Mouse (Mus musculus) c-Kit-positive CD71-positive TER-119-positive erythroid progenitor cells, embryonic 14.5 days (primary cell): ENCODE measurements around the gene Camp.
"Not testable (repeated sequence)": the region's sequence is repeated elsewhere in the genome, so short reads cannot be mapped to it uniquely, and the experiment has no call there.

Source experiments
- DNase-seq: peaks from one replicate; pipeline ENCODE4 v3.0.0-alpha.2; 2013; ENCODE audit warnings: low spot score

Gene Camp

DNA sequence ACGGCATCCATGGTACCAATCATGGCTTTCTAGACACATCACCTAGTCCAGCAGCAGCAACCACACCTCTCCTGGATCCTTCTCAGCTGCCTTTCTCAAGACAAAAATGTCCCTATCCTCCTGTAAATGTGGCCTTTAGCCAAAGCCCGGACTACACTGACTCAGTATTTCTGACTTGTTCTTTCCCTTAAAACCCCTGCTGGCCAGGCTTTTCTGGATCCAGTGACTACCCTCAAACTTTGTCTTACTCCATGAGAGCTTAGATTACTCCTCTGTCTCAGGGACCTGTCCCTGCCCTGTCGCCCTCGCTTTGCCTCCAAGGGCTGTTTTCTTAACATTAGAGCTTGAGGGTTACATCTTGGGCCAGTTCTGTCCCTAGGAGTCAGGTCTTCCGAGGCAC is 682 bp upstream of the Camp start:
- DNase-seq, result no peak

DNA sequence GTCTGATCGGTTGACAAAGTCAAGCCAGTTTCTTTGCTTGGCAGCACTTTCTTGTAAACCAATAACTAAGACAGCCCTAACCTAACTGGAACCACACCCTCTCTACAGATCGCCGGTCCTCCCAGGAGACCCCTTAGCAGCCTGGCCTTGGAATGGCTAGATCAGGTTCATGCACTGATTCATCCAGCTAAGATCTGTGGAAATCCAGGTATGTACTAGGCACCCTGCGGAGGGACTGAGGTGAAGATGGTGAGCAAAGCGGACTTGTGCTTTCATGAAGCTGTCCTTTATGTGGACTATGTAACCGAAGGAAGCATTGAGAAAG is 16.4 kb downstream of the Camp start:
- no peak for DNase-seq

DNA sequence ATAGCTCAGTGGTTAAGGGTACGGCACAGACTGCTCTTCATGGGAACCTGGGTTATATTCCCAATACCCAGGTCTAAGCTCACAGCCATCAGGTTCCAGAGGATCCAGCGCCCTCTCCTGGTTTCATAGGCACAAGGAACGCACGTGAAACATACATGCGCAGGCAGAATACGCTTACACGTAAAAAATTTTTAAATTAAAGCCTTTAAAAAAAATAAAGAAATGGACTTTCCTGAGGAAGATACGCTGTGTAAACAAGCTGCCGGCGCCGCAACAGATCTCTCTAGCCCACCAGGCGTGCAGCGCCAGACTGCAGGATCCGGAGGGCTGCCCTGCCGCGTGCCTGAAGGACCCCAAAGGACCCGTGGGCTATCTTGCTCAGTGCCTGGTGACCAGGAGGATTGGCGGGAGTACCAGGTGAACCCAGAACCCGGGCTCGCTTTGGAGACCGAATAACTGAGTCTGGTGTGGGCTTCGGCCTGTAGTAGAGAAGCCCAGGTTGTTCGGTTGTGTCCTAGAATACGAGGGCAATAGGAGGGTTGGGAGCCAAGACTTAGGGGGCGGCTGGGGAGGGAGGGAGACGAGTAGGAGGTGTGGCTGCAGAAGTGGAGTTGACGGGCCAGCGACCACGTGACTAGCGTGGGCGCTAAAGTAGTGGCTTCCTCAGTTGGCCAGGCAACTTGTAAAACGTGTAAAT is 16.9 kb downstream of the Camp start, which contains the start of gene Nme6:
Gene Nme6 (plus strand): TSS at position 359 of the 697 bp plus-strand sequence.
- DNase-seq, result peak; percentile 84

DNA sequence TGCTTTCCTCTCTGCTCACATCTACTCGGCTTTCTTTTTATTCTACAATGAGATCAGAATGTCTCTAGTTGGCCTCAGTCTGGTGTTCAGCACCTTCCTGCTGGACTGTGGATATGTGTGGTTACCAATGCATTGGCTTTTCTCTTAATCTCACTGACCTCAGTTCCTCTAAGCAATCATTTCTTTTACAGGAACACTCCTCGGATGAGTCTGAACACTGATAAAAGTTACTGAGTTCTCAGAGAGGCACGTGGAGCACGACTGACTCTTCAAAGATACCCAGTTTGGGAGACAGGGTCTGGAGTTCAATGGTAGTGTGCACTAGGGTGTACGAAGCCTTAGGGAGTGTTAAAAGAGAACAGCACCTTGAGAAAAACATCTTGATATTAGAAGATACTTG is 23.2 kb downstream of the Camp start:
- DNase-seq, result no peak

DNA sequence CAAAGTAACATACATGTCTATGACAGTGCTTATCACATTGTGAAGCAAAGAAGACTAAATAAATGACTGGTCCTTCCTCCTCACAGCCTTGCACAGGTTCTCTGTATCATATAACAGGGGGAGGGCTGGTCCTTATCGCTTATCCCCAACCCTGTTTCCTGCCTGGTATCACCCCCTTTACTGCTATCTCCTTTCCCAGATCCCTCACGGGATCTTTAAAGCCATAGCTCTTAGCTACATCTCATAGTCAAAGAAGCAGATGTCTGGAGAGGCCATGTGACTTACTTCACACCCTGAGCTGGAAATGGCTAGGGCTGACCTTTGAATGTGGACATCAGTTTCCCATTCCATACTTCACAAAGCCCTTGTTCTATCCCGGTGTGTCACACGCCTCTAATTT is 23.7 kb downstream of the Camp start:
- peak; percentile 42 for DNase-seq

DNA sequence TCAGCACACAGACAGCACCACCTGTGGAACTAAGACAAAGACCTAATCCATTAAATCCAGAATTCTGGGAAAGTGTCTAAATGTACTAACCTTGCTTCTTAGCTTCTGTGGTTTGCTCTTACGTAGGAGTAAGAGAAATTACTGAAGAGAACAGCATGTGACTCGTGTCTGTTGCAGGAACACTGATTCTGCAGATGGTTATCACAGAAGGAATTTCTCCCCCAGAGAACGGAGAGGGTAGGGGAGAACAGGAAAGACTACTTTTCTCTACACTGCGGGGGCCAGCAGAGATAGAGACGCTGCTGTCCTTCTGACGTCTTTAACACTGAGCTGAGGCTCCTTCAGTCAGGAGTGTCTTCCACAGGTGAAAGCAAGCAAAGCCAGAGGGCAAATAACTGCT is 33.1 kb downstream of the Camp start:
- no peak for DNase-seq

DNA sequence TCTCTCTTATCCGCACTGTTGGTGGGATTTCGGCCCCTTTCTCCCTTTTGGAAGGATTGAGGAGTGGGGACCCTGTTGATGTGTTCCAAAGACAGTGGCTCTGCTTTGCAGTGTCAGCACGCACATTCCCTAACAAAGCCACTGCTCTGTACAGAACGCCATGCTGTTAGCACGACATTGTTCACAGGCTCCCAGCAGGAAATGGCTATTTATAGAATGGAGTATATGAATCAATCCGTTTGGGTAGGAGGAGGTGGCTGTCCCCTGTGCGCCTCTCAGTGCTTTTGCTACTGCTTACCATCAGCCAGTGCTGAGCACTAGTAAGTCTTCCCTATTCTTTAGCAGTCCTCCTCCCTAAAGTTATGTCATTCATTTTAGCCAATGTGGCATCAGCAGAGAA is 36.0 kb downstream of the Camp start:
- DNase-seq, result no peak

DNA sequence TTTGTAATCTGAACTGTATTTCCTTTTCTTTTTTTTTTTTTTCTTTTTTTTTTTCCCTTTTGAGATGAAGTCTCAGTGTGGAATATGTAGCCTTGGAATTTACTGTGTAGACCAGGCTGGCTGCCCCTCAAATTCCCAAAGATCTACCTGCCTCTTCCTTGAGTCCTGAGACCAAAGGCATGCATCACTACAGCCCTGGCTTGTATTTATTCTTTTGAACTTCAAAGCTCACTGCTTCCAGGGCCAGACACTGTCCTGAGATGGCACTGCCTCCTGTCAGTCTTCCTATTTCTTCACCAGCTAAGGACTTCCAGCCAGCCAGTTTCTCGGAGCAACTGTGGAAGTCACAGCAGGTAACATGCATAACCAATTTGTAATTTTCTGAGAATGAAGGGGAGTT is 37.4 kb downstream of the Camp start, which contains the start of gene Spink8:
Gene Spink8 (plus strand): TSS at position 301 of the 400 bp plus-strand sequence.
- no peak for DNase-seq

DNA sequence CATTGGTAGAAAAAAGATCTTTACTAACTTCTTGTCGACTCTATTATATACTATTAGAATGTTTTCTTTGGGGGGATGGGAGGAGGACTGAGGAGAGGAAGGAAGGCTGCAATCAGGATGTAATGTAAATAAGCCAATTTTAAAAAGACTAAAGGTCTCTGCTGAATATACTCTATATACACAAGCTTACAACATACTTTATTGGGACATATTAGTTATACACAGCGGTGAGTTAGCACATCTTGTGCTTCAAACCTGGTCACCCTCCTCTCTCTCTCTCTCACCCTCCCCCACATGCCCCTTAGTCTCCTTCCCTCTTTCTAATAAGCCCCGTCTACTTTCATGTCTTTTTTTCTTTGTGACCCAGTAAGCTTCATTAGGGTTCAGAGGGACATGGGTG is 41.5 kb downstream of the Camp start:
- DNase-seq, result no peak

DNA sequence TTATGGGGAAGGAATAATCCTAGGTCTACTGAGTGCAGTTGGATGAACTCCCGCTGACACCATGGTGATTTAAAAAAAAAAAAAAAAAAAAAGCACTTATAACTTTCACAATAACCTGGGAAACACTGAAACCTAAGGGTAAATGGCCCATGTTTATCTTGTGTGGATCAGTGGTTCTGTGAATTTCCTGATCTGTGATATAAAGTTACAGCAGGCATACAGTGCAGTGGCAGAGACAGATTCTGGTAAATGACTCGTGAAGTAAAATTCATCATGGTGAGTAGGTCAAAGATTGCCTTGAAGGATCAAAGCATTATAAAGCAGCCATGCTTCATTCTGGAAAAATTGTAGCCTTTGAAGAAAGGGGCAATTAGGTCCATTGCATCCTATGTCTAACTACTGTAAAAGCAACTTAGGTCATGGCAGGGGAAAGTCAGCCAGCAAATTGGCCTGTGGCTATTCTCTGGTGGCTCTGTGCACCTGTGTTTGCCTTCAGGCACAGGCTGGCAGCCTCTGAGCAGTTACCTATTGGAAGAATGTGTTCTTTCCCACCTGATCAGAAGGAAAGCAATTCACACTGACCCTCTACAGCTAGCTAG is 42.6 kb downstream of the Camp start:
- no peak for DNase-seq

DNA sequence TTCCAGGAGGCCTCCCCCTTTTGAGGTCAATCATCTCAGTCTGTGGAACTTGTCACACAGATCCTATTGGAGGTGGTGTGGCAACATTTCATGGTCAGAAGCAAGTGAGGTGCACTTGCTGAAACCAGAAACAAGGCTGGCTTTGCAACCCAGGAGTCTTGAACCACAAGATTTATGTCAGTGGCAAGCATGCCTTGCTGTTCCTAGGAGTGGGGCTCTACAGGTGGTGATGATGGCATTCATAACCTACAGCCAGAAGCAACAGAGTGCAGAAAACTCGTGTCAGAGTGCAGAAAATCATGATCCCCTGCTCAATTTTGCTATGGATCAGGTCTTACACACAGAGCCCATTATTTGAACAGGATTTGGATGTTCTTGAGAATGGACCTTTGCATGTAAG is 43.2 kb downstream of the Camp start:
- no peak for DNase-seq

DNA sequence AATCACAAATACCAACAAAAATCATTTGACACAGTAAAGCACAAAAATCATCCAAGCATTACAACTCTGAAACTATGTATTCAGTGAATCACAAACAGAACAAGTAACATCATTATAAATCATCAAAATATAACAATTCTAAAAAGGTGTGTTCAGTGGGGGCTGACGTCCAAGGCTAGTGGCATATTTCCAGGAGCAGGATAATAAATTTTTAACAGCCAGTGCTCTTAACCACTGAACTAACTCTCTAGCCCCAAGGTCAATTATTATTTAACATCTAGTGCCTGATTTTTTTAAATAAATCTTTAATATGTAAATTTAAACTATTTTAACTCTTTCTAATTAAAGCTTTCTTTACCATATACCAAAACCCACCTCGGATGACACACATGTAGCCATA is 43.8 kb downstream of the Camp start:
- not testable (repeated sequence) for DNase-seq

DNA sequence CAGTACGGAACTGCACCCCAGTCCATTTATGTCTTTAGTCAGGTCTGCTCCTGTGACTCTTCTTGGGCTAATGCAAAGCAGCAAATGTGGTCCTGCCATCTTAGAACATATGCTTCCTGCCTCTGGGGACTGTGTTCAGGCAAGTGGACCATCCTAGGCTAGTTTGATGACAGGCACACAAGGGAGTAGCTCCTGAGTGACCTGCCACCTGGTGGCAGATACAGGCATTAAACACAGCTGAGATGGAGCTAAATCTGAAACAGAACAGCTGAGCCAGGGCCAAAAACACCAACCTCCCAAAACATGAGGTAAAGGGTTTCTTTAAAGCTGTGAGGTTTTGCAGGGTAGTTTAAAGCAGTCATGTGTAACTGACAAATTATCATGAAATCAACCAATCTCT is 51.4 kb downstream of the Camp start:
- no peak for DNase-seq
